Mouse (Mus musculus) spleen, adult 2 months (tissue): ENCODE results near the gene Trafd1. TPM values are rescaled to one million over a fixed set of nuclear protein-coding genes. Genes with fewer than 3 reads are reported as not detected.
A peak's percentile ranks its signal among the peaks of the same experiment; 100 is the strongest.

Experiments
- DNase-seq, 2 experiments: peaks; one replicate each; pipeline versions ENCODE4 v3.0.0 to v3.0.0-alpha.2; 2012 to 2021; ENCODE audit warnings: low spot score in 2 of 2, low read depth in 1 of 2
- H3K27ac ChIP-seq: fragments of 200-500 bp; 2 replicates; pipeline ENCODE4 v1.5.1; 2012; ENCODE audit warnings: low read length, inconsistent platforms; ENCODE audit not compliant: insufficient read depth
- H3K27me3 ChIP-seq: fragments of 200-500 bp; 2 replicates; pipeline ENCODE4 v1.6.1; 2012; ENCODE audit warnings: mild to moderate bottlenecking, moderate library complexity, low read length, inconsistent platforms; ENCODE audit not compliant: control insufficient read depth, insufficient read depth
- H3K36me3 ChIP-seq: fragments of 200-500 bp; 2 replicates; pipeline ENCODE4 v1.6.1; 2012; ENCODE audit warnings: mild to moderate bottlenecking, low read length, inconsistent platforms; ENCODE audit not compliant: control insufficient read depth, insufficient read depth
- H3K4me1 ChIP-seq: fragments of 200-500 bp; 2 replicates; pipeline ENCODE4 v1.6.1; 2011; ENCODE audit warnings: inconsistent platforms; ENCODE audit not compliant: control insufficient read depth, insufficient read depth, insufficient read length
- H3K4me3 ChIP-seq: fragments of 200-500 bp; 2 replicates; pipeline ENCODE4 v1.5.1; 2011; ENCODE audit warnings: mild to moderate bottlenecking, inconsistent platforms; ENCODE audit not compliant: insufficient read depth, insufficient read length; ENCODE audit errors: extremely low read depth
- CTCF ChIP-seq: fragments of 200-500 bp; IDR thresholded peaks from 2 replicates; pipeline ENCODE4 v1.5.1; 2011; ENCODE audit warnings: mild to moderate bottlenecking, inconsistent platforms; ENCODE audit not compliant: insufficient read depth, insufficient read length, insufficient replicate concordance; ENCODE audit errors: extremely low read depth
- POLR2A ChIP-seq: fragments of 200-500 bp; IDR thresholded peaks from 2 replicates; pipeline ENCODE4 v1.6.1; 2011; ENCODE audit warnings: low read depth, low read length, inconsistent platforms
- WGBS: fragments of 180-500 bp; shearing (Covaris S2); methylation state at CpG from one replicate; pipeline ENCODE4 v1.1.7; 2018; 5-methylcytosine and 5-hydroxymethylcytosine counted together
- polyA plus RNA-seq: library from polyadenylated mRNA; depleted of rRNA; stranded (reverse); fragments of >200 nt; gene quantifications from 2 replicates; pipeline ENCODE4 v1.2.3, GENCODE M21; 2012

The Trafd1 gene
- polyA plus RNA-seq, 1 experiment, result 75.4 TPM

DNA sequence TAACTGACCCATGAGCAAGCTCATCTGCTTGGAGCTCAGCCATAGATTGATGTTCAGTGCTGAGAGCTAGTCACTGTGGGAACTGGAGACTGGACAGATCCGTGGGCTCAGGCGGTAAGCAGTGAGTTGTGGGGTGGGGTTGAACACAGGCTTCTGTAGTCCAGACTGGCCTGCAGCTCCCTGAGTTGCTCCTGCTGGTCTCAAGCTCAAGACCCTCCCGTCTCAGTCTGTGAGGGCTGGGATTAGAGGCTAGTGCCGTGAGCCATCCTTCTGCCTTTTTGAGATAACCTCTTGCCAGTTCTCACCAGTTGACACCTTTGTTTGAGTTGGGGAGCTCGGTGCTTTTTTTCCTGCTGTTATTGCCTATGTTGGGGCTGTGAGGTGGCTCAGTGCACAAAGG is 15.4 kb upstream of the Trafd1 start:
- Histone ChIP-seq H3K4me1 (peaks cover 12% of the 10 kb centered on the region), H3K4me3 (no peak overlapping the region), H3K27me3 (no peaks in the 10 kb centered on the region), H3K27ac (no peak overlapping the region), H3K36me3 (no peaks in the 10 kb centered on the region; the same call in 1 of the 2 replicates)
- WGBS, result 76% methylated on average over 5 of the region's 5 CpGs
- DNase-seq, result no peak
- TF ChIP-seq CTCF, result no peak
- no peak for TF ChIP-seq POLR2A

- no peaks in the 10 kb centered on the region for H3K36me3 ChIP-seq
- H3K4me3 ChIP-seq, result no peak overlapping the region
- peaks cover 12% of the 10 kb centered on the region for H3K4me1 ChIP-seq
- no peak for TF ChIP-seq CTCF
- no peak for TF ChIP-seq POLR2A
- 56% methylated on average over 5 of the region's 5 CpGs for WGBS
- H3K27me3 ChIP-seq, result no peaks in the 10 kb centered on the region
- H3K27ac ChIP-seq, result no peak overlapping the region
- no peak for DNase-seq
Measured at GRCm38 (mm10) chr5:121400064-121400463, 14.6 kb upstream of the Trafd1 start.

DNA sequence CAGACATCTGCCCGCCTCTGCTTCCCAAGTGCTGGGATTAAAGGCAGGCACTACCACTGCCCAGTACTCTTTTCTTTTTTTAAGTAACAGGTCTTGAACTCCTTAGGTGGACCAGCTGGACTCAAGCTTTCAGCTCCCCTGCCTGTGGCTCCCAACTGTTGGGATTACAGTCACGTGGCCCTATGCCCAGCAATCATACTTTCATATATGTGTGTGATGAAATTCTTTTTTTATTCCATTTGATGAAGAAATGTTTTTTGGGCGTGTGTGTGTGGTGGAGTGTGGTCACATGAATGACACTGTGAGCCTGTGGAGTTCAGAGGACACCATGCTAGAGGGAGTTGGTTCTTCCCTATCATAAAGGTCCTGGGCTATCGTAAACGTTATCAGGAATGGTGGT is 14.1 kb upstream of the Trafd1 start:
- no peaks in the 10 kb centered on the region for H3K36me3 ChIP-seq
- H3K4me1 ChIP-seq, result peaks cover 12% of the 10 kb centered on the region
- no peak overlapping the region for H3K4me3 ChIP-seq
- DNase-seq, result no peak
- 76% methylated on average over 5 of the region's 5 CpGs for WGBS
- no peak overlapping the region for H3K27ac ChIP-seq
- TF ChIP-seq POLR2A (no peak), CTCF (no peak)
- H3K27me3 ChIP-seq, result no peaks in the 10 kb centered on the region

GRCm38 (mm10) chr5:121398965-121399462 is 13.6 kb upstream of the Trafd1 start:
- 20% methylated on average over 9 of the region's 9 CpGs for WGBS
- TF ChIP-seq CTCF (no peak), POLR2A (no peak)

GRCm38 (mm10) chr5:121398146-121398964 is 12.9 kb upstream of the Trafd1 start:
- no peak for DNase-seq
- TF ChIP-seq CTCF, result no peak
- WGBS, result 1% methylated on average over 67 of the region's 67 CpGs
- Histone ChIP-seq H3K36me3 (no peaks in the 10 kb centered on the region), H3K27me3 (no peaks in the 10 kb centered on the region), H3K4me1 (peaks cover 12% of the 10 kb centered on the region), H3K27ac (no peak overlapping the region), H3K4me3 (peak overlapping the region; percentile 88)

More at GRCm38 (mm10) chr5:121398965-121399462, 13.6 kb upstream of the Trafd1 start:
- Histone ChIP-seq H3K27ac (no peak overlapping the region), H3K27me3 (no peaks in the 10 kb centered on the region), H3K4me1 (peaks cover 12% of the 10 kb centered on the region), H3K4me3 (no peak overlapping the region), H3K36me3 (no peaks in the 10 kb centered on the region)
- DNase-seq, result no peak

DNA sequence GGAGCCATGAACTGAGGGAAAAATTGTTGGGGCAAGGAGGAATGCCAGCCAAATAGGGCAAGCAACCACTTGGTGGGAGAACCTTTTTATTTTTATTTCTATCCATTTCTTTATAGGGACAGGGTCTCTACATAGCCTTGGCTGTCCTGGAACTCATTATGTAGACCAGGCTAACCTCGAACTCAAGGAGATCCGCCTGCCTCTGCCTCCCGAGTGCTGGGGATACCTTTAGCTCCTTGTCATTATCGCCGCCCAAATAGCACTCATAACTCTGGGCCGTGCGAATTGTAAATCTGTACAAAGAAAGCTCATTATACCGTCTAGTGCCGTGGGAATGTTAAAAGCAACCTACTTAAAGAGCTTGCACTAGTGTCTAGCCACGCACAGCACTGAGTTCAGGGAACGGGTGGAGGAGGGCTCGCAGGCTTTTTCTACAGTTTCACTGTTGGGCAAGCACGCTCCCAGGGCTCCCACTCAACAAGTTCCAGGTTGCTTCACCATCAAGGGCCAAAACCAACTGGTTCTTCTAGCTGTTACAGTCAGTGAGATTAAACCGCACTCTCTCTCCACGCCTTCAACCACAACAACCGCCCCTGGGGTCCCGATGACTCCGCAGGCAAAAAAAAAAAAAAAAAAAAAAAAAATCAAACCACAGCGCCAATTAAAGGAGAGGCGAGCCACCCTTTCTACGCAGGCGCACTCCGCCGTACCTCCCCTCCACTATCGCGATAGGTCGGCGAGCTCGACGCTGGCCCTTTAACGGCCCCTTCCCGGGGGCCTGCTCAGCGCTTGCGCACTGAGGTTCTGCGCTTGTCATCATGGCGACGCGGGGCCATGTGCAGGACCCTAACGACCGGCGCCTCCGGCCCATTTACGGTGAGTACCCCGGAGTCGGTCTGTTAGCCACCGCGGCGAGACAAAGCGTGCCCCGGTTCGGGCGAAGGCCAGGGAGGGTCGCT is 12.0 kb upstream of the Trafd1 start, which contains the start of gene Naa25:
Naa25 (plus strand) TSS at position 750 of the 959 bp plus-strand sequence.
- H3K4me3 ChIP-seq, result peak within 1 kb of the TSS; percentile 88
- DNase-seq, result peak; percentile 92 to 95
- H3K27me3 ChIP-seq, result no peaks in the 10 kb centered on the region
- TF ChIP-seq CTCF (no peak), POLR2A (peak; percentile 47; the same call in 1 of the 2 replicates)
- no peaks in the 10 kb centered on the region for H3K36me3 ChIP-seq
- WGBS, result 9% methylated on average over 53 of the region's 53 CpGs
- peaks cover 12% of the 10 kb centered on the region for H3K4me1 ChIP-seq
- H3K27ac ChIP-seq, result peak within 1 kb of the TSS; percentile 75
